Mouse (Mus musculus): ENCODE measurements at regions not wholly inside any gene's neighbourhood (a gene's known extent, or its start where the extent isn't known, plus 50 kb on each side); places are given as distances from the start of the nearest gene placed in this dataset.
"Not testable (repeated sequence)": the region's sequence is repeated elsewhere in the genome, so short reads cannot be mapped to it uniquely, and the experiment has no call there.

DNA sequence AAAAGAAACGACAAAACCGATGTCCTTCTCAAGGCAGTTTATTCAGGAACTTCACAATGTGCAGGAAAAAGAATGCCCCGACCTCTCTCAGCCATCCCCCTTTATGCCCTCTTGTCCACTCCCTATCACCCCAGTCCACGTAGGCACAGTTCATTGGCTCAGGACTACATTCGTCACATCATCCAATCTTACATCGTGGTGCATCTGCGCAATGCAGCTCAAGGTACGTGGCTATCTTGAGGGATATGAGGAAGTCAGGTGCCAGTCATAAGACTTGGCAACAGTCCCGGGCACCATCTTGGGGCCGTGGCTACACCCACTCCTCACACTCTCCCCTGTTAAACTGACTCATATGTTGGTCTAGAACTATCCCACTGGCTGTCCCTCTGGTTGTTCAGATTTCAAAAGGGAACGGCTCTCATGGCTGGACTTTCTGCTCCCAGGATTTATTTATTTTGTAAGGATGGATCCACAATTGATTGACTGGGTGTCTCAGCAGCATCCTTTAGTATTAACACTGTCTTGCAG, 87.4 kb upstream of the Olfr1402 start:
- H3K36me3 ChIP-seq (ENCODE audit: control insufficient read depth, insufficient read depth, low read length, poor library complexity, severe bottlenecking); DNase-seq (ENCODE audit: low read depth, low spot score); in situ Hi-C loops (cut with MboI; ENCODE audit: low sequenced_read_pairs in 2 of 2, unreplicated experiment in 2 of 2); H3K4me3 ChIP-seq (ENCODE audit: insufficient read depth in 1 of 2, low read depth in 1 of 2, low read length in 2 of 2, poor library complexity in 1 of 2, severe bottlenecking in 1 of 2); H3K27ac ChIP-seq (ENCODE audit: insufficient read depth, low read depth, low read length, poor library complexity, severe bottlenecking); H3K9ac ChIP-seq (ENCODE audit: insufficient read depth, low read depth, low read length, poor library complexity, severe bottlenecking); H3K9me3 ChIP-seq (ENCODE audit: control insufficient read depth, insufficient read depth, low read depth, low read length); H3K4me1 ChIP-seq (ENCODE audit: control insufficient read depth in 2 of 2, insufficient read depth in 2 of 2, low read length in 2 of 2, poor library complexity in 1 of 2): not testable (repeated sequence)

DNA sequence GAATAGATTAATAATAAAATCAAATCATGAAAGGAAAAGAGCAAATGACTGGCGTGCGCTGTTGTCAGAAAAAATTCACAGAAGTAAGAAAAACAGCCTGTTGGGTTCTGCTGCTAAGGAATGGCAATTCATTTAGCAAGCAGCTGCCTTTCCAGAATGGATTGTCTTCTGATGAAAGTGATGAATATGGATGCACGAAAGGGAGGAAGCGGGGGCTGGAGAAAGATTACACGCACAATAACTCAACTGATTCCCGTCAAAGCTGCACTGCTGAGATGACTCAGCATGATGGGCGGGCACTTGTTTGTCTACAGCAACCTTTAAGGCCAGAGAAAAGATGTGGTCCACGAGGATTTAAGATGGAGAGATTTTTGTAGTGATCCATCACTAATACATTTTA, 85.4 kb upstream of the Olfr1402 start:
- Histone ChIP-seq H3K9ac (ENCODE audit: insufficient read depth, low read depth, low read length, poor library complexity, severe bottlenecking) (no peak overlapping the region), H3K9me3 (ENCODE audit: control insufficient read depth, insufficient read depth, low read depth, low read length) (no peaks in the 10 kb centered on the region), H3K4me3 (ENCODE audit: insufficient read depth in 1 of 2, low read depth in 1 of 2, low read length in 2 of 2, poor library complexity in 1 of 2, severe bottlenecking in 1 of 2) (no peak overlapping the region), H3K27ac (ENCODE audit: insufficient read depth, low read depth, low read length, poor library complexity, severe bottlenecking) (no peak overlapping the region), H3K4me1 (ENCODE audit: control insufficient read depth in 2 of 2, insufficient read depth in 2 of 2, low read length in 2 of 2, poor library complexity in 1 of 2) (peaks cover 0 to 2% of the 10 kb centered on the region in 2 experiments; a peak in 1 of 4 replicates), H3K36me3 (ENCODE audit: control insufficient read depth, insufficient read depth, low read length, poor library complexity, severe bottlenecking) (no peaks in the 10 kb centered on the region)
- TF ChIP-seq MAFK (IDR thresholded peaks at IDR 0.05; ENCODE audit: insufficient read depth, low read depth, low read length) (peak; percentile 69; the same call in 1 of the 2 replicates), ZC3H11A (IDR thresholded peaks at IDR 0.05; ENCODE audit: borderline replicate concordance, low read depth, low read length) (no peak)
- DNase-seq (ENCODE audit: low read depth, low spot score): no peak
- in situ Hi-C loops (cut with MboI; ENCODE audit: low sequenced_read_pairs in 2 of 2, unreplicated experiment in 2 of 2): no loop called here

DNA sequence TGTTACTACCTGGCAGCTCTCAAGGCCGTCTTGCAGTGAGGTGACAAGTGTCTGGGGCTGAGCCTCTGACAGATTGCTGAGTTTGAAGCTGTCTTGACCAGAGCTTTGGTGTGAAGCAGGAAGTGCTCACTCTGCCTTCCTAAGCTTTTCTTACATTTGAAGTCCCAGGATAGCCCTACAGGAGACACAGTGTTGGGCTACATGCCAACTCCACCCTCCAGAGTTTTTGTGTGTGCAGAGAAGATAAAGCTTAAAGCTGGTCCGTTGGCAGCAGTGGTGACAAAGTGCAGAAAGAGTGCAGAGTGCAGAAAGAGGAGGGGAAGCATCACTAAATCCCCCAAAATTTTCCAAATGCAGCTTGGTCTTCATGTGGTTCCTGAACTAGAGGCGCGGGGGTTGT, 70.1 kb upstream of the Olfr1402 start:
- no peak overlapping the region for H3K27ac ChIP-seq (ENCODE audit: insufficient read depth, low read depth, low read length, poor library complexity, severe bottlenecking)
- no peak for TF ChIP-seq HCFC1 (IDR thresholded peaks at IDR 0.05; ENCODE audit: borderline replicate concordance, insufficient read depth, low read length)
- in situ Hi-C loops (cut with MboI; ENCODE audit: low sequenced_read_pairs in 2 of 2, unreplicated experiment in 2 of 2): no loop called here

DNA sequence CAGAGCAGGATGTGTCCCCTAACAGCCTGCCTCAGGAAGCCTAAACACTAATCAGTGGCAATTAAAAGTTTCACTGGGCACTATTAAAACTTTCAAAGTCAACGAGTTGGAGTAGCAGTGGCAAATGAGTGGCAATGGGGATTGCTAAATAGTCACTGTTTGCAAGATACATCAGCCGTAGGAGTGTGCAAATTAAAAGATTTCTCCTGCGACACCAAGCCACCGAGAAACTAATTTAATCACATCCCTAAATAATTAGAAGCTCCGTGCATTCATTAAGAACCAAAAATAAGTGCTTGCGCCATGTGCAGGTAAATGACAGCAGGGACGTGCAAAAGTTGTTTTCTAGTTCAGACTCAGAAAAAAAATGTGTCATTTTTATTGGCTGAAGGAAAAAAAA, 69.4 kb upstream of the Olfr1402 start:
- Histone ChIP-seq H3K9ac (ENCODE audit: insufficient read depth, low read depth, low read length, poor library complexity, severe bottlenecking) (no peak overlapping the region), H3K36me3 (ENCODE audit: control insufficient read depth, insufficient read depth, low read length, poor library complexity, severe bottlenecking) (no peaks in the 10 kb centered on the region), H3K27ac (ENCODE audit: insufficient read depth, low read depth, low read length, poor library complexity, severe bottlenecking) (no peak overlapping the region), H3K9me3 (ENCODE audit: control insufficient read depth, insufficient read depth, low read depth, low read length) (no peaks in the 10 kb centered on the region), H3K4me1 (ENCODE audit: control insufficient read depth in 2 of 2, insufficient read depth in 2 of 2, low read length in 2 of 2, poor library complexity in 1 of 2) (peaks cover 0 to 3% of the 10 kb centered on the region in 2 experiments; a peak in 1 of 4 replicates), H3K4me3 (ENCODE audit: insufficient read depth in 1 of 2, low read depth in 1 of 2, low read length in 2 of 2, poor library complexity in 1 of 2, severe bottlenecking in 1 of 2) (no peak overlapping the region)
- no peak for DNase-seq (ENCODE audit: low read depth, low spot score)
- TF ChIP-seq ZNF384 (IDR thresholded peaks at IDR 0.05; ENCODE audit: low read depth, low read length) (no peak), HCFC1 (IDR thresholded peaks at IDR 0.05; ENCODE audit: borderline replicate concordance, insufficient read depth, low read length) (no peak), CHD2 (IDR thresholded peaks at IDR 0.05; ENCODE audit: low read depth, low read length) (no peak), MAFK (IDR thresholded peaks at IDR 0.05; ENCODE audit: insufficient read depth, low read depth, low read length) (no peak), ZC3H11A (IDR thresholded peaks at IDR 0.05; ENCODE audit: borderline replicate concordance, low read depth, low read length) (no peak)
- in situ Hi-C loops (cut with MboI; ENCODE audit: low sequenced_read_pairs in 2 of 2, unreplicated experiment in 2 of 2): no loop called here

More for the DNA sequence above, 70.1 kb upstream of the Olfr1402 start:
- peaks cover 0 to 3% of the 10 kb centered on the region in 2 experiments; a peak in 1 of 4 replicates for H3K4me1 ChIP-seq (ENCODE audit: control insufficient read depth in 2 of 2, insufficient read depth in 2 of 2, low read length in 2 of 2, poor library complexity in 1 of 2)
- H3K36me3 ChIP-seq (ENCODE audit: control insufficient read depth, insufficient read depth, low read length, poor library complexity, severe bottlenecking): no peaks in the 10 kb centered on the region
- no peak for DNase-seq (ENCODE audit: low read depth, low spot score)
- no peak overlapping the region for H3K4me3 ChIP-seq (ENCODE audit: insufficient read depth in 1 of 2, low read depth in 1 of 2, low read length in 2 of 2, poor library complexity in 1 of 2, severe bottlenecking in 1 of 2)
- no peaks in the 10 kb centered on the region for H3K9me3 ChIP-seq (ENCODE audit: control insufficient read depth, insufficient read depth, low read depth, low read length)
- H3K9ac ChIP-seq (ENCODE audit: insufficient read depth, low read depth, low read length, poor library complexity, severe bottlenecking): no peak overlapping the region

DNA sequence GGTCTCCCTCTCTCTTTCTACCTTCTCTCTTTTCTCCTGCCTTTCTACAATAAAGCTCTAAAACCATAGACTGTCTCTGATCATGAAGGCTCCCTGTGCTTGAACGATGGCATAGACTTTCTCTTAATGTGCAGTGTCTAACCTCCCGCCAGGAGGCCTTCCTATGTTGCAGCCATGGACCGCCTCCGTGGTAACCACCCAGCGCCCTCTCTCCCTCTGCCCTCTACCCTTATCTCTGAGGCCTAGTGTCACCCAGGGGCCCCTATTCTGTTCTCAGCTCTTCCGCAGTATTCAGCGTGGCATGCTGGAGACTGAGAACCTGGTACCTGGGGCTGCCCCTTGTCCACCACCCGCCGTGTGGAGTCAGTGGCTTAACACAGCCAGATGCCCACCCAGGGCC, 67.5 kb upstream of the Olfr1402 start:
- no peak for TF ChIP-seq HCFC1 (IDR thresholded peaks at IDR 0.05; ENCODE audit: borderline replicate concordance, insufficient read depth, low read length)
- no peak for TF ChIP-seq ZC3H11A (IDR thresholded peaks at IDR 0.05; ENCODE audit: borderline replicate concordance, low read depth, low read length)
- TF ChIP-seq CHD2 (IDR thresholded peaks at IDR 0.05; ENCODE audit: low read depth, low read length): no peak
- no peak for TF ChIP-seq ZNF384 (IDR thresholded peaks at IDR 0.05; ENCODE audit: low read depth, low read length)
- no peak for TF ChIP-seq MAFK (IDR thresholded peaks at IDR 0.05; ENCODE audit: insufficient read depth, low read depth, low read length)
- H3K27ac ChIP-seq (ENCODE audit: insufficient read depth, low read depth, low read length, poor library complexity, severe bottlenecking): no peak overlapping the region
- no peak for DNase-seq (ENCODE audit: low read depth, low spot score)
- H3K9ac ChIP-seq (ENCODE audit: insufficient read depth, low read depth, low read length, poor library complexity, severe bottlenecking): no peak overlapping the region
- H3K4me1 ChIP-seq (ENCODE audit: control insufficient read depth in 2 of 2, insufficient read depth in 2 of 2, low read length in 2 of 2, poor library complexity in 1 of 2): peaks cover 0 to 3% of the 10 kb centered on the region in 2 experiments; a peak in 1 of 4 replicates
- H3K36me3 ChIP-seq (ENCODE audit: control insufficient read depth, insufficient read depth, low read length, poor library complexity, severe bottlenecking): no peaks in the 10 kb centered on the region
- peak overlapping the region; percentile 59 to 63 for H3K4me3 ChIP-seq (ENCODE audit: insufficient read depth in 1 of 2, low read depth in 1 of 2, low read length in 2 of 2, poor library complexity in 1 of 2, severe bottlenecking in 1 of 2)
- no peaks in the 10 kb centered on the region for H3K9me3 ChIP-seq (ENCODE audit: control insufficient read depth, insufficient read depth, low read depth, low read length)
- in situ Hi-C loops (cut with MboI; ENCODE audit: low sequenced_read_pairs in 2 of 2, unreplicated experiment in 2 of 2): no loop called here
